Mouse (Mus musculus) CH12.LX (cell line): ENCODE measurements around the gene Etnk2.
A peak's percentile ranks its signal among the peaks of the same experiment; 100 is the strongest.

Experiments
- CHD2 ChIP-seq: IDR thresholded peaks from 2 replicates; pipeline ENCODE4 v1.6.1; 2011; ENCODE audit warnings: low read length, improper control_type of control experiment
- CTCF ChIP-seq, 2 experiments: IDR thresholded peaks in 1 of 2; conservative IDR thresholded peaks in 1 of 2; 2 replicates each; pipeline ENCODE4 v1.5.1; 2011 to 2012; ENCODE audit warnings: low read depth in 2 of 2, low read length in 2 of 2, improper control_type of control experiment in 1 of 2, inconsistent platforms in 1 of 2, mild to moderate bottlenecking in 1 of 2, moderate library complexity in 1 of 2
- EP300 ChIP-seq: IDR thresholded peaks from 2 replicates; pipeline ENCODE4 v1.6.1; 2011; ENCODE audit warnings: low read length, improper control_type of control experiment
- HCFC1 ChIP-seq: IDR thresholded peaks from 2 replicates; pipeline ENCODE4 v1.6.1; 2012; ENCODE audit warnings: low read depth, mild to moderate bottlenecking, inconsistent platforms, low read length, improper control_type of control experiment
- MEF2A ChIP-seq: IDR thresholded peaks from 2 replicates; pipeline ENCODE4 v1.6.1; 2014; ENCODE audit warnings: low read depth, mild to moderate bottlenecking, inconsistent platforms, low read length, improper control_type of control experiment, borderline replicate concordance
- MYC ChIP-seq: IDR thresholded peaks from 2 replicates; pipeline ENCODE4 v1.6.1; 2011; ENCODE audit warnings: low read depth, mild to moderate bottlenecking, improper control_type of control experiment, low read length
- NELFE ChIP-seq: IDR thresholded peaks from 2 replicates; pipeline ENCODE4 v1.6.1; 2011; ENCODE audit warnings: low read depth, low read length, improper control_type of control experiment
- POLR2A ChIP-seq: IDR thresholded peaks from 2 replicates; pipeline ENCODE4 v1.6.1; 2011; ENCODE audit warnings: low read depth, mild to moderate bottlenecking, improper control_type of control experiment, low read length
- RCOR1 ChIP-seq: conservative IDR thresholded peaks from 2 replicates; pipeline ENCODE4 v1.6.1; 2012; ENCODE audit warnings: low read depth, mild to moderate bottlenecking, inconsistent platforms, low read length, improper control_type of control experiment
- USF1 ChIP-seq: IDR thresholded peaks from 2 replicates; pipeline ENCODE4 v1.6.1; 2014; ENCODE audit warnings: low read depth, mild to moderate bottlenecking, inconsistent platforms, low read length, improper control_type of control experiment
- ZC3H11A ChIP-seq: IDR thresholded peaks from 2 replicates; pipeline ENCODE4 v1.6.1; 2012; ENCODE audit warnings: low read depth, mild to moderate bottlenecking, inconsistent platforms, low read length, improper control_type of control experiment

GRCm38 (mm10) chr1:133316577-133316976 is 46.8 kb upstream of the Etnk2 start:
- no peak for TF ChIP-seq MYC
- TF ChIP-seq HCFC1: no peak
- TF ChIP-seq NELFE: no peak
- no peak for TF ChIP-seq USF1
- no peak for TF ChIP-seq POLR2A
- TF ChIP-seq ZC3H11A: no peak
- no peak for TF ChIP-seq EP300
- TF ChIP-seq CTCF (conservative IDR thresholded peaks at IDR 0.05 in 1 of 2, IDR thresholded peaks at IDR 0.05 in 1 of 2; ENCODE audit: low read depth in 2 of 2, low read length in 2 of 2): peak in 1 of 2 experiments; percentile 27; a peak in 2 of 4 replicates
- TF ChIP-seq RCOR1: no peak
- no peak for TF ChIP-seq MEF2A
- no peak for TF ChIP-seq CHD2
